Mouse (Mus musculus) natural killer cell, adult 2 months (primary cell): ENCODE measurements around the gene Pam.

Experiments
- DNase-seq, 2 experiments: peaks; one replicate each; pipeline ENCODE4 v3.0.0; 2022; ENCODE audit warnings: low spot score in 2 of 2

Pam gene

GRCm38 (mm10) chr1:97833466-97834353, 261.7 kb downstream of the Pam start:
- DNase-seq: no peak

- DNase-seq: no peak
Observed at GRCm38 (mm10) chr1:97828087-97828486, 267.4 kb downstream of the Pam start.

GRCm38 (mm10) chr1:97827566-97827965, 267.9 kb downstream of the Pam start:
- DNase-seq: no peak

GRCm38 (mm10) chr1:97822904-97823303, 272.5 kb downstream of the Pam start:
- no peak for DNase-seq

- no peak for DNase-seq
Observed at GRCm38 (mm10) chr1:97822203-97822602, 273.2 kb downstream of the Pam start.

GRCm38 (mm10) chr1:97821282-97821681, 274.2 kb downstream of the Pam start:
- DNase-seq: no peak

GRCm38 (mm10) chr1:97809255-97809912, 286.1 kb downstream of the Pam start:
- no peak for DNase-seq

GRCm38 (mm10) chr1:97804520-97804919, 290.9 kb downstream of the Pam start:
- no peak for DNase-seq

- no peak for DNase-seq
Observed at GRCm38 (mm10) chr1:97802207-97802902, 293.1 kb downstream of the Pam start.

GRCm38 (mm10) chr1:97795936-97796335, 299.5 kb downstream of the Pam start:
- no peak for DNase-seq

- no peak for DNase-seq
Observed at GRCm38 (mm10) chr1:97794110-97794509, 301.3 kb downstream of the Pam start.

- no peak for DNase-seq
Observed at GRCm38 (mm10) chr1:97788490-97788889, 307.0 kb downstream of the Pam start.

- no peak for DNase-seq
Observed at GRCm38 (mm10) chr1:97787674-97788073, 307.8 kb downstream of the Pam start.

GRCm38 (mm10) chr1:97785685-97786393, 309.6 kb downstream of the Pam start:
- DNase-seq: no peak

- DNase-seq: no peak
Observed at GRCm38 (mm10) chr1:97784928-97785327, 310.5 kb downstream of the Pam start.

- DNase-seq: no peak
Observed at GRCm38 (mm10) chr1:97781674-97782073, 313.8 kb downstream of the Pam start.

- no peak for DNase-seq
Observed at GRCm38 (mm10) chr1:97773973-97774372, 321.5 kb downstream of the Pam start.

- DNase-seq: no peak
Observed at GRCm38 (mm10) chr1:97773362-97773761, 322.1 kb downstream of the Pam start.

GRCm38 (mm10) chr1:97771727-97772126, 323.7 kb downstream of the Pam start:
- DNase-seq: no peak

GRCm38 (mm10) chr1:97771118-97771517, 324.3 kb downstream of the Pam start:
- no peak for DNase-seq

GRCm38 (mm10) chr1:97769904-97770753, 325.3 kb downstream of the Pam start, which contains the start of the genes Gin1 and Ppip5k2:
Gin1 (plus strand) TSS chr1:97770172.
Ppip5k2 (minus strand) TSS chr1:97770411.
- peak; percentile 91 to 93 for DNase-seq
